Mouse (Mus musculus) myocyte (in vitro differentiated cells): Measurements from ENCODE around the gene Prdm5.

ENCODE experiments used
- POLR2A ChIP-seq: IDR thresholded peaks from one replicate; pipeline ENCODE4 v1.6.1; 2011; ENCODE audit warnings: low read depth, mild to moderate bottlenecking, control low read depth, moderate library complexity; ENCODE audit not compliant: insufficient read length
- TCF12 ChIP-seq: IDR thresholded peaks from one replicate; pipeline ENCODE4 v1.6.1; 2011; ENCODE audit warnings: mild to moderate bottlenecking, control low read depth; ENCODE audit not compliant: poor library complexity, insufficient read depth, severe bottlenecking
- USF1 ChIP-seq: IDR thresholded peaks from one replicate; pipeline ENCODE4 v1.6.1; 2011; ENCODE audit warnings: low read depth, mild to moderate bottlenecking, control low read depth, moderate library complexity

DNA sequence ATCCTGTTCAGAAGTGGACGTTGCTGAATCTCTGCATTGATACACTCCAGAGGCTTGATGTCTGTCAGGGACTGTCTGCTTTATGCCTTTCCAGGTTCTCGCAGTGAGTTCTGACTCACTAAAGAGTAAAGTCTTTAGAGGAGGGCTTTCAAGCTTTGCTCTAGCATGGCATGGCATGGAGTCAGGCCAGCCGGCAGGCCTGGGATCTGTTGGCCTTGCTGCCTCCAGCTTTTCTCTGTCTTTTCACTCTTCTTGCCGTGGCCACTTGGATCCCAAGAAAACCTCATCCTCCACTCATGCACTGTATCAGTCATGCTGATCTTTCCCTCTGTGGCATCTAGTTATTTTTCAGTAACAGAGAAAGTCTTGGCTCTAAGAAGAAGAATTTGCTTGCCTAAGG is 87.1 kb downstream of the Prdm5 start:
- TF ChIP-seq POLR2A (no peak), USF1 (no peak), TCF12 (no peak)
